8 mouse cellular contexts compared by ENCODE assay signal in genomic region chr11:106159216-106159920, GRCm38 (mm10). TPM values are rescaled to one million over a fixed set of nuclear protein-coding genes. Genes with fewer than 3 reads are reported as not detected.
DNase-seq lines count a peak whose midpoint lies in the region; ATAC-seq and TF ChIP-seq lines count a peak whose summit lies in the region.

No protein-coding gene starts in this region.

- peaks cover 12% of the 10 kb centered on the region; the same call in 1 of the 2 replicates for H3K4me1 ChIP-seq in forebrain, postnatal 0 days (ENCODE audit: insufficient read depth)
- H3K4me1 ChIP-seq in intestine, postnatal 0 days (replicated peaks; ENCODE audit: control insufficient read depth, insufficient read depth, low read length) = no peaks in the 10 kb centered on the region
- peaks cover 0 to 5% of the 10 kb centered on the region in 2 experiments; a peak in 1 of 4 replicates for H3K4me1 ChIP-seq in liver, embryonic 14.5 days (replicated peaks; ENCODE audit: control insufficient read depth in 2 of 2, insufficient read depth in 2 of 2, low read length in 1 of 2)

- DNase-seq in layer of hippocampus, adult 2 months (ENCODE audit: low spot score in 2 of 2) = peak in 1 of 2 experiments; percentile 48
- DNase-seq in layer of hippocampus, adult 8-10 months (ENCODE audit: low spot score in 2 of 2) = no peak
- peak; percentile 83 for DNase-seq in cerebellum, adult 11-12 months
- no peak for DNase-seq in forebrain, postnatal 0 days
- DNase-seq in liver, embryonic 14.5 days (ENCODE audit: low read depth in 3 of 3, low spot score in 3 of 3) = no peak
- peak; percentile 93 for DNase-seq in naive thymus-derived CD4-positive, alpha-beta T cell, adult 2 months (ENCODE audit: low read depth)
- peak; percentile 96 for DNase-seq in thymus, postnatal 14 days

- H3K4me2 ChIP-seq in forebrain, postnatal 0 days (ENCODE audit: low read depth) = peak overlapping the region; percentile 91
- peak overlapping the region; percentile 89 for H3K4me2 ChIP-seq in intestine, postnatal 0 days (replicated peaks; ENCODE audit: low read depth)
- H3K4me2 ChIP-seq in liver, embryonic 14.5 days (ENCODE audit: low read depth) = peak overlapping the region; percentile 92

- no peaks in the 10 kb centered on the region for H3K27me3 ChIP-seq in forebrain, postnatal 0 days (ENCODE audit: insufficient read depth, low read length)
- H3K27me3 ChIP-seq in intestine, postnatal 0 days (replicated peaks; ENCODE audit: control insufficient read depth, insufficient read depth, low read length) = no peaks in the 10 kb centered on the region
- no peaks in the 10 kb centered on the region; the same call in 1 of the 2 replicates for H3K27me3 ChIP-seq in liver, embryonic 14.5 days (ENCODE audit: control insufficient read depth, insufficient read depth, low read length)

- no peaks in the 10 kb centered on the region for H3K9me3 ChIP-seq in forebrain, postnatal 0 days (ENCODE audit: low read length)
- H3K9me3 ChIP-seq in intestine, postnatal 0 days (ENCODE audit: control insufficient read depth) = no peaks in the 10 kb centered on the region
- H3K9me3 ChIP-seq in liver, embryonic 14.5 days (ENCODE audit: control insufficient read depth, low read length) = no peaks in the 10 kb centered on the region

- TF ChIP-seq CTCF in layer of hippocampus, adult 2 months (conservative IDR thresholded peaks at IDR 0.05) = no peak
- TF ChIP-seq CTCF in forebrain, postnatal 0 days (IDR thresholded peaks at IDR 0.05; ENCODE audit: low read depth) = no peak
- no peak for TF ChIP-seq CTCF in intestine, postnatal 0 days (IDR thresholded peaks at IDR 0.05; ENCODE audit: low read depth)
- no peak for TF ChIP-seq CTCF in liver, embryonic 14.5 days (IDR thresholded peaks at IDR 0.05; ENCODE audit: low read depth)

- WGBS in forebrain, postnatal 0 days = under 1% methylated on average over 23 of the region's 25 CpGs
- 3% methylated on average over 13 of the region's 25 CpGs for WGBS in intestine, postnatal 0 days
- 1% methylated on average over 23 of the region's 25 CpGs for WGBS in liver, embryonic 14.5 days (ENCODE audit: insufficient replicate concordance)

- peaks cover 46% of the 10 kb centered on the region for H3K36me3 ChIP-seq in forebrain, postnatal 0 days (ENCODE audit: insufficient read depth)
- peaks cover 35% of the 10 kb centered on the region for H3K36me3 ChIP-seq in intestine, postnatal 0 days (ENCODE audit: control insufficient read depth, insufficient read depth)
- no peaks in the 10 kb centered on the region for H3K36me3 ChIP-seq in liver, embryonic 14.5 days (replicated peaks; ENCODE audit: control insufficient read depth, insufficient read depth, low read depth)

- H3K9ac ChIP-seq in forebrain, postnatal 0 days = peak overlapping the region; percentile 73
- peak overlapping the region; percentile 71 for H3K9ac ChIP-seq in intestine, postnatal 0 days (ENCODE audit: low read depth, low read length)
- peak overlapping the region; percentile 41 for H3K9ac ChIP-seq in liver, embryonic 14.5 days (replicated peaks)

- ATAC-seq in forebrain, postnatal 0 days = peak; percentile 9
- peak; percentile 12; the same call in 1 of the 2 replicates for ATAC-seq in intestine, postnatal 0 days
- peak; percentile 17 for ATAC-seq in liver, embryonic 14.5 days (ENCODE audit: insufficient read depth)

- peak overlapping the region; percentile 99 for H3K27ac ChIP-seq in layer of hippocampus, adult 2 months
- peak overlapping the region; percentile 96 for H3K27ac ChIP-seq in forebrain, postnatal 0 days (ENCODE audit: low read depth, low read length)
- H3K27ac ChIP-seq in intestine, postnatal 0 days (ENCODE audit: low read depth, low read length) = peak overlapping the region; percentile 71
- H3K27ac ChIP-seq in liver, embryonic 14.5 days = no peak overlapping the region

- TF ChIP-seq EP300 in liver, embryonic 14.5 days (IDR thresholded peaks at IDR 0.05; ENCODE audit: low read depth) = no peak

- peak overlapping the region; percentile 85 for H3K4me3 ChIP-seq in layer of hippocampus, adult 2 months
- peak overlapping the region; percentile 78 for H3K4me3 ChIP-seq in forebrain, postnatal 0 days (ENCODE audit: low read depth, low read length)
- H3K4me3 ChIP-seq in intestine, postnatal 0 days (ENCODE audit: low read depth, low read length) = peak overlapping the region; percentile 67
- H3K4me3 ChIP-seq in liver, embryonic 14.5 days (ENCODE audit: insufficient read depth in 1 of 2, low read depth in 2 of 2, low read length in 2 of 2) = peak overlapping the region; percentile 52 to 57

RNA-seq across cellular contexts. Expression of gene Gm10840, which starts 1.3 kb away (rescaled TPM):
- total RNA-seq in layer of hippocampus, adult 2 months (2021) = not detected
- total RNA-seq in layer of hippocampus, adult 8-10 months (2022) = 1 to 10 TPM in 1 of 4 experiments, not detected in 3; 1.4 TPM
- total RNA-seq in forebrain, postnatal 0 days (2014; rRNA removed) = not detected in 2 replicates
- polyA plus RNA-seq in forebrain, postnatal 0 days (2015; fragmentation: Nextera tagmentation; extraction: Ambion mirVana) = 0.67 and 0.82 TPM in 2 replicates
- not detected in 2 replicates for polyA plus RNA-seq in intestine, postnatal 0 days (2015; fragmentation: Nextera tagmentation; extraction: Ambion mirVana)
- not detected in 2 replicates for polyA plus RNA-seq in liver, embryonic 14.5 days (2012; rRNA removed)
- not detected in 2 replicates for polyA plus RNA-seq in liver, embryonic 14.5 days (2014; fragmentation: Nextera tagmentation; extraction: Ambion mirVana)

RNA-seq across cellular contexts. Expression of gene Limd2, which starts 1.3 kb away (rescaled TPM):
- total RNA-seq in layer of hippocampus, adult 2 months (2021) = 100 to 1,000 TPM; 153 TPM
- 100 to 1,000 TPM; 111 to 131 (median 122) TPM for total RNA-seq in layer of hippocampus, adult 8-10 months (2022)
- 83.9 and 85.0 TPM in 2 replicates for total RNA-seq in forebrain, postnatal 0 days (2014; rRNA removed)
- 171 and 189 TPM in 2 replicates for polyA plus RNA-seq in forebrain, postnatal 0 days (2015; fragmentation: Nextera tagmentation; extraction: Ambion mirVana)
- 32.6 and 34.6 TPM in 2 replicates for polyA plus RNA-seq in intestine, postnatal 0 days (2015; fragmentation: Nextera tagmentation; extraction: Ambion mirVana)
- polyA plus RNA-seq in liver, embryonic 14.5 days (2012; rRNA removed) = 17.3 and 26.7 TPM in 2 replicates
- 57.8 and 59.4 TPM in 2 replicates for polyA plus RNA-seq in liver, embryonic 14.5 days (2014; fragmentation: Nextera tagmentation; extraction: Ambion mirVana)

RNA-seq across cellular contexts. Expression of gene Strada, which starts 42.6 kb away (rescaled TPM):
- total RNA-seq in layer of hippocampus, adult 2 months (2021) = 10 to 100 TPM; 32.0 to 34.3 TPM
- 10 to 100 TPM; 29.2 to 33.2 (median 31.0) TPM for total RNA-seq in layer of hippocampus, adult 8-10 months (2022)
- 23.4 and 34.8 TPM in 2 replicates for total RNA-seq in forebrain, postnatal 0 days (2014; rRNA removed)
- 20.0 and 23.7 TPM in 2 replicates for polyA plus RNA-seq in forebrain, postnatal 0 days (2015; fragmentation: Nextera tagmentation; extraction: Ambion mirVana)
- polyA plus RNA-seq in intestine, postnatal 0 days (2015; fragmentation: Nextera tagmentation; extraction: Ambion mirVana) = 5.7 and 6.4 TPM in 2 replicates
- 9.1 and 9.4 TPM in 2 replicates for polyA plus RNA-seq in liver, embryonic 14.5 days (2012; rRNA removed)
- polyA plus RNA-seq in liver, embryonic 14.5 days (2014; fragmentation: Nextera tagmentation; extraction: Ambion mirVana) = 6.9 and 8.8 TPM in 2 replicates

RNA-seq across cellular contexts. Expression of gene Ccdc47, which starts 56.8 kb away (rescaled TPM):
- total RNA-seq in layer of hippocampus, adult 2 months (2021) = 10 to 100 TPM; 89.8 to 98.2 TPM
- total RNA-seq in layer of hippocampus, adult 8-10 months (2022) = 10 to 100 TPM; 82.3 to 98.3 (median 92.6) TPM
- 29.4 and 41.0 TPM in 2 replicates for total RNA-seq in forebrain, postnatal 0 days (2014; rRNA removed)
- polyA plus RNA-seq in forebrain, postnatal 0 days (2015; fragmentation: Nextera tagmentation; extraction: Ambion mirVana) = 71.8 and 90.1 TPM in 2 replicates
- 41.9 and 45.4 TPM in 2 replicates for polyA plus RNA-seq in intestine, postnatal 0 days (2015; fragmentation: Nextera tagmentation; extraction: Ambion mirVana)
- 11.6 and 19.0 TPM in 2 replicates for polyA plus RNA-seq in liver, embryonic 14.5 days (2012; rRNA removed)
- polyA plus RNA-seq in liver, embryonic 14.5 days (2014; fragmentation: Nextera tagmentation; extraction: Ambion mirVana) = 27.5 and 29.2 TPM in 2 replicates

RNA-seq across cellular contexts. Expression of gene Ddx42, which starts 57.4 kb away (rescaled TPM):
- 10 to 100 TPM; 69.8 to 71.1 TPM for total RNA-seq in layer of hippocampus, adult 2 months (2021)
- total RNA-seq in layer of hippocampus, adult 8-10 months (2022) = 10 to 100 TPM; 65.3 to 71.1 (median 69.4) TPM
- total RNA-seq in forebrain, postnatal 0 days (2014; rRNA removed) = 58.8 and 76.3 TPM in 2 replicates
- 49.5 and 62.2 TPM in 2 replicates for polyA plus RNA-seq in forebrain, postnatal 0 days (2015; fragmentation: Nextera tagmentation; extraction: Ambion mirVana)
- polyA plus RNA-seq in intestine, postnatal 0 days (2015; fragmentation: Nextera tagmentation; extraction: Ambion mirVana) = 28.1 and 30.0 TPM in 2 replicates
- polyA plus RNA-seq in liver, embryonic 14.5 days (2012; rRNA removed) = 7.8 and 13.5 TPM in 2 replicates
- polyA plus RNA-seq in liver, embryonic 14.5 days (2014; fragmentation: Nextera tagmentation; extraction: Ambion mirVana) = 20.7 and 22.8 TPM in 2 replicates

Comparison
In these comparisons a context has a peak if more than half of its experiments do, and no peak if none do; other contexts are left out.
1. DNase-seq: peak in cerebellum, adult 11-12 months (single experiment), naive thymus-derived CD4-positive, alpha-beta T cell, adult 2 months (single experiment) and thymus, postnatal 14 days (single experiment); none in layer of hippocampus, adult 8-10 months (0 of 2), forebrain, postnatal 0 days (single experiment) and liver, embryonic 14.5 days (0 of 3).
2. Peak in every context shown above with its lines, with median percentiles within 50 percentile points of each other: H3K4me3 ChIP-seq, ATAC-seq, H3K4me2 ChIP-seq and H3K9ac ChIP-seq.